Mouse (Mus musculus) forebrain, embryonic 14.5 days (tissue): ENCODE data around the gene Vcam1. TPM values are rescaled to one million over a fixed set of nuclear protein-coding genes. Genes with fewer than 3 reads are reported as not detected.

Experiments
- ATAC-seq: fragments of 200-750 bp; cut with Nextera tagmentation; 2 replicates; pipeline ENCODE4 v1.8.0; 2017; ENCODE audit warnings: mild to moderate bottlenecking, moderate library complexity
- DNase-seq: peaks from one replicate; pipeline ENCODE4 v3.0.0-alpha.2; 2015; ENCODE audit warnings: low spot score
- H3K27ac ChIP-seq: fragments of 300-500 bp; sonication (generic); 2 replicates; pipeline ENCODE4 v1.5.1; 2014; ENCODE audit warnings: low read depth, mild to moderate bottlenecking, control low read depth, low read length, moderate library complexity
- H3K27me3 ChIP-seq: fragments of 300-500 bp; sonication (generic); replicated peaks from 2 replicates; pipeline ENCODE4 v1.6.1; 2014; ENCODE audit warnings: low read length, control low read depth, mixed read lengths; ENCODE audit not compliant: control insufficient read depth, insufficient read depth
- H3K36me3 ChIP-seq: fragments of 300-500 bp; sonication (generic); 2 replicates; pipeline ENCODE4 v1.6.1; 2014; ENCODE audit warnings: low read length, control low read depth; ENCODE audit not compliant: control insufficient read depth, insufficient read depth
- H3K4me1 ChIP-seq: fragments of 300-500 bp; sonication (generic); 2 replicates; pipeline ENCODE4 v1.6.1; 2014; ENCODE audit warnings: antibody characterized with exemption, low read length, control low read depth; ENCODE audit not compliant: control insufficient read depth, insufficient read depth
- H3K4me2 ChIP-seq: fragments of 300-500 bp; sonication (generic); 2 replicates; pipeline ENCODE4 v1.6.1; 2014; ENCODE audit warnings: mild to moderate bottlenecking, control low read depth, low read length
- H3K4me3 ChIP-seq: fragments of 300-500 bp; sonication (generic); 2 replicates; pipeline ENCODE4 v1.5.1; 2014; ENCODE audit warnings: low read depth, low read length, control low read depth
- H3K9ac ChIP-seq: fragments of 300-500 bp; sonication (generic); 2 replicates; pipeline ENCODE4 v1.6.1; 2014; ENCODE audit warnings: mild to moderate bottlenecking, low read length, control low read depth, moderate library complexity
- H3K9me3 ChIP-seq: fragments of 300-500 bp; sonication (generic); replicated peaks from 2 replicates; pipeline ENCODE4 v1.6.1; 2016; ENCODE audit warnings: low read length, control low read depth, mixed read lengths; ENCODE audit not compliant: control insufficient read depth
- WGBS: fragments of 180-500 bp; shearing (Covaris S2); extraction: QIAGEN DNeasy Blood & Tissue Kit; methylation state at CpG from one replicate; pipeline ENCODE4 v1.1.7; 2014; 5-methylcytosine and 5-hydroxymethylcytosine counted together
- polyA plus RNA-seq: library from polyadenylated mRNA; unstranded; fragments of >200 nt; fragmentation: Nextera tagmentation; extraction: Ambion mirVana; gene quantifications from 2 replicates; pipeline ENCODE4 v1.2.1, GENCODE M21; 2014

The Vcam1 gene
- polyA plus RNA-seq, 1 experiment from 2014 or later, result 35.6 TPM

- Histone ChIP-seq H3K4me1 (no peaks in the 10 kb centered on the region; the same call in 1 of the 2 replicates), H3K27ac (no peak overlapping the region), H3K27me3 (no peaks in the 10 kb centered on the region), H3K4me2 (no peak overlapping the region), H3K4me3 (no peak overlapping the region), H3K9me3 (no peaks in the 10 kb centered on the region), H3K9ac (no peak overlapping the region), H3K36me3 (0 out of 2 replicates have a peak, but pooled peaks cover 3% of the 10 kb centered on the region)
- no peak for ATAC-seq
- DNase-seq, result no peak
- WGBS, result 92% methylated on average over 3 of the region's 3 CpGs
Measured at GRCm38 (mm10) chr3:116121026-116121425, 8.5 kb downstream of the Vcam1 start.

- Histone ChIP-seq H3K4me2 (no peak overlapping the region), H3K36me3 (0 out of 2 replicates have a peak, but pooled peaks cover 3% of the 10 kb centered on the region), H3K4me3 (no peak overlapping the region), H3K9me3 (no peaks in the 10 kb centered on the region), H3K9ac (no peak overlapping the region), H3K27me3 (no peaks in the 10 kb centered on the region), H3K4me1 (no peaks in the 10 kb centered on the region), H3K27ac (no peak overlapping the region)
- WGBS, result 88% methylated on average over 6 of the region's 6 CpGs
- ATAC-seq (no peak), DNase-seq (no peak)
Measured at GRCm38 (mm10) chr3:116120391-116120790, 9.1 kb downstream of the Vcam1 start.

- Histone ChIP-seq H3K27ac (no peak overlapping the region), H3K27me3 (no peaks in the 10 kb centered on the region), H3K9ac (no peak overlapping the region), H3K4me2 (no peak overlapping the region), H3K4me3 (no peak overlapping the region), H3K9me3 (no peaks in the 10 kb centered on the region), H3K36me3 (0 out of 2 replicates have a peak, but pooled peaks cover 3% of the 10 kb centered on the region), H3K4me1 (peaks cover 7% of the 10 kb centered on the region)
- whole genome bisulfite sequencing, result 82% methylated on average over 7 of the region's 7 CpGs
- DNase-seq (no peak), ATAC-seq (no peak)
Measured at GRCm38 (mm10) chr3:116119162-116119561, 10.3 kb downstream of the Vcam1 start.

GRCm38 (mm10) chr3:116117046-116117445 lies 12.4 kb downstream of the Vcam1 start:
- Histone ChIP-seq H3K9ac (no peak overlapping the region), H3K27ac (no peak overlapping the region), H3K4me1 (peaks cover 16% of the 10 kb centered on the region), H3K9me3 (no peaks in the 10 kb centered on the region), H3K4me3 (no peak overlapping the region), H3K36me3 (0 out of 2 replicates have a peak, but pooled peaks cover 3% of the 10 kb centered on the region), H3K4me2 (no peak overlapping the region), H3K27me3 (no peaks in the 10 kb centered on the region)
- no peak for ATAC-seq
- DNase-seq, result no peak
- WGBS, result 88% methylated on average over 4 of the region's 4 CpGs

- DNase-seq (peak; percentile 74), ATAC-seq (peak; percentile 68)
- H3K4me2 ChIP-seq, result peak overlapping the region; percentile 25
- no peaks in the 10 kb centered on the region for H3K27me3 ChIP-seq
- H3K4me1 ChIP-seq, result peaks cover 16% of the 10 kb centered on the region
- H3K9ac ChIP-seq, result no peak overlapping the region
- 38% methylated on average over 12 of the region's 12 CpGs for WGBS
- no peaks in the 10 kb centered on the region for H3K36me3 ChIP-seq
- H3K9me3 ChIP-seq, result no peaks in the 10 kb centered on the region
- H3K4me3 ChIP-seq, result no peak overlapping the region
- no peak overlapping the region for H3K27ac ChIP-seq
Measured at GRCm38 (mm10) chr3:116114249-116115188, 15.0 kb downstream of the Vcam1 start.

GRCm38 (mm10) chr3:116113443-116114241 lies 15.8 kb downstream of the Vcam1 start:
- Histone ChIP-seq H3K27ac (peak overlapping the region; percentile 57; the same call in 1 of the 2 replicates), H3K4me2 (peak overlapping the region; percentile 25), H3K9ac (0 out of 2 replicates have a peak overlapping the region, but pooled peaks have one; percentile 21), H3K36me3 (no peaks in the 10 kb centered on the region), H3K9me3 (no peaks in the 10 kb centered on the region), H3K4me3 (no peak overlapping the region), H3K27me3 (no peaks in the 10 kb centered on the region), H3K4me1 (peaks cover 16% of the 10 kb centered on the region)
- DNase-seq (peak; percentile 48), ATAC-seq (peak; percentile 63; the same call in 1 of the 2 replicates)
- 1% methylated on average over 7 of the region's 7 CpGs for WGBS

GRCm38 (mm10) chr3:116112816-116113405 lies 16.6 kb downstream of the Vcam1 start:
- Histone ChIP-seq H3K27me3 (no peaks in the 10 kb centered on the region), H3K27ac (no peak overlapping the region; the same call in 1 of the 2 replicates), H3K4me3 (no peak overlapping the region), H3K9me3 (no peaks in the 10 kb centered on the region), H3K36me3 (no peaks in the 10 kb centered on the region), H3K9ac (no peak overlapping the region), H3K4me2 (no peak overlapping the region), H3K4me1 (peaks cover 16% of the 10 kb centered on the region)
- no peak for DNase-seq
- WGBS, result 39% methylated on average over 5 of the region's 5 CpGs
- ATAC-seq, result no peak

- Histone ChIP-seq H3K4me1 (peaks cover 4% of the 10 kb centered on the region; the same call in 1 of the 2 replicates), H3K36me3 (no peaks in the 10 kb centered on the region), H3K27me3 (no peaks in the 10 kb centered on the region), H3K9ac (no peak overlapping the region), H3K27ac (no peak overlapping the region), H3K4me2 (peak overlapping the region; percentile 60; the same call in 1 of the 2 replicates), H3K4me3 (no peak overlapping the region), H3K9me3 (no peaks in the 10 kb centered on the region)
- WGBS, result 80% methylated on average over 5 of the region's 5 CpGs
- DNase-seq (no peak), ATAC-seq (no peak)
Measured at GRCm38 (mm10) chr3:116105713-116106112, 23.8 kb downstream of the Vcam1 start.
